Mouse (Mus musculus): ENCODE data around the gene Slc38a6.

Slc38a6 gene

GRCm38 (mm10) chr12:73383861-73384260 is 97.3 kb downstream of the Slc38a6 start:
- DNase-seq (ENCODE audit: low read depth, low spot score), result no peak

- DNase-seq (ENCODE audit: low read depth, low spot score), result no peak
These were observed 98.2 kb downstream of the Slc38a6 start for GRCm38 (mm10) chr12:73384747-73385146.

- no peak for DNase-seq (ENCODE audit: low read depth, low spot score)
These were observed 105.9 kb downstream of the Slc38a6 start for GRCm38 (mm10) chr12:73392507-73392906.

GRCm38 (mm10) chr12:73393018-73393417 is 106.4 kb downstream of the Slc38a6 start:
- DNase-seq (ENCODE audit: low read depth, low spot score), result no peak

- no peak for DNase-seq (ENCODE audit: low read depth, low spot score)
These were observed 107.3 kb downstream of the Slc38a6 start for GRCm38 (mm10) chr12:73393881-73394291.

- DNase-seq (ENCODE audit: low read depth, low spot score), result no peak
These were observed 108.0 kb downstream of the Slc38a6 start for GRCm38 (mm10) chr12:73394571-73394970.

- no peak for DNase-seq (ENCODE audit: low read depth, low spot score)
These were observed 112.8 kb downstream of the Slc38a6 start for GRCm38 (mm10) chr12:73399426-73399825.

GRCm38 (mm10) chr12:73400481-73401025 is 114.0 kb downstream of the Slc38a6 start:
- no peak for DNase-seq (ENCODE audit: low read depth, low spot score)

- DNase-seq (ENCODE audit: low read depth, low spot score), result no peak
These were observed 115.0 kb downstream of the Slc38a6 start for GRCm38 (mm10) chr12:73401520-73402130.

GRCm38 (mm10) chr12:73402137-73402712 is 115.6 kb downstream of the Slc38a6 start:
- DNase-seq (ENCODE audit: low read depth, low spot score), result no peak

- DNase-seq (ENCODE audit: low read depth, low spot score), result no peak
These were observed 116.5 kb downstream of the Slc38a6 start for GRCm38 (mm10) chr12:73402851-73403665.
